Mouse (Mus musculus): ENCODE data around the gene Ndufb6.
"Not testable (repeated sequence)": the region's sequence is repeated elsewhere in the genome, so short reads cannot be mapped to it uniquely, and the experiment has no call there.

Gene Ndufb6

DNA sequence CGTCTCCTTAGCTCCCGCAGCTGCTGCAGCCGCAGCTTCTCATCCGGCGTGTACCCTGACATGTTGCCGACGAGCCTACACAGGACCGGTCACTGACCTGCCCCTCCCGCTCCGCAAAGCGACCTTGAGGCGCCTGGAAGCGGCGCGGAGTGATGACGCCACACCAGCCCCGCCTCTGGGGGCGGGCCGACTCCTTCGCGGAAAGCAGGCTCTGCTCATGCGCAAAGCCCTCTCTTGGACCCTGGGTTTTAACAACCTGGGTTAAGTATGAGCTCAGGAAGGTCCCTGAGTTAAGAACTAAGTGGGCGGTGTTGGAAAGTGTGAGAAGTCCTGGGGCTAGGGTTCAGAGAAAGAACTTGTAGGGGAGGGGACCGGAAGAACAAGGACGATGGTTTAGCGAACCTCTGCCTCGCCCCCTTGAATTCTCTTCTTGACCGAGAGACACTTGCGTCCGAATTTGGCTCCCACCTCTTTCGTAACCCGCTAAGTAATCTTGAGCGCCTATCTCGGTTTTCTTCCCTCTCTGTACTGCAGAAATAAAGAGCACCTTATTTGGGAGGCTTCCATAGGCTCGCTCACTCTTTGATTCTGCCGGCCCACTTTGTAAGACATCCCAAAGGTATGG is at the start of gene Ndufb6:
Gene Ndufb6, minus strand, starts transcription at position 146 of the 625 bp plus-strand sequence.
- DNase-seq = peak; percentile 96

DNA sequence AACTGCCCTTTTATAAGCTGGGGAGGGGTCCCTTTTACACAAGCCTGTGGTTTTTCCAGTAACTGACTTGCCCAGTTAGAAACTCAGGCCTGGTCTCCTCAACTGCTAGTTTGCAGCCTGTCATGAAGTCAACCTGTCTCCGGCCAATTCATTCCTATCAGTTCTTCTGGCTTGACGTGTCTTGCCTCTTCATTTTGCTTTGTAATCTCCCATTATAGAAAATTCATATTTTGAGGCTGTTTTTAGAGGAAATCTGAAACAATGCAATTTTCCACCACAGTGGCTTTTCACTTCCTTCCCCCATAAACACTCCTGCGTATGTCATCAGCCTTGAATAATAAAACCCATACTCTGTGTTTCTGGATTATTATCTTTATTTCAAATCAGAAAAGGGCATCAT is 47.9 kb upstream of the Ndufb6 start:
- no peak for DNase-seq

DNA sequence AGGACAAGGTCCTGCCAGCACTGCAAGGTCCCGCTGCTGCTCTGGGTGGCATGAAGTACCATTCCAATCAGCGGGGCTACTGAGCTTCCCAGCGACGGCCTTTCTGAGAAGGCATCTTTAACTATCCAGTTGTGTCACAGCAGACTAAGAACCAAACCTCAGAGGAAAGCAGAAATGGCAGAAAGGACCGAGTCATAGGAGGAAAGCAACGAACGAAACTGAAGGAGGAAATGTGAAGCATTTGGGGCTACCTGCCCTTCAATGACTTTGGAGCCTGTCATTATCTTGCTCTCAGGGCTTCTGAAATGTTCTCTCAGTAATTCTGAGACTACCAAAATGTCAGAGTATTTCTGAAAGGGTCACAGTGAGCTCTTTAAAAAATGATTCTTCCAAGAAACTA is 45.4 kb upstream of the Ndufb6 start:
- DNase-seq = no peak

- DNase-seq = no peak
These were observed 38.2 kb upstream of the Ndufb6 start for GRCm38 (mm10) chr4:40317404-40317803.

GRCm38 (mm10) chr4:40313026-40313425 is 33.8 kb upstream of the Ndufb6 start:
- DNase-seq = no peak

- no peak for DNase-seq
These were observed 33.0 kb upstream of the Ndufb6 start for GRCm38 (mm10) chr4:40312213-40312612.

DNA sequence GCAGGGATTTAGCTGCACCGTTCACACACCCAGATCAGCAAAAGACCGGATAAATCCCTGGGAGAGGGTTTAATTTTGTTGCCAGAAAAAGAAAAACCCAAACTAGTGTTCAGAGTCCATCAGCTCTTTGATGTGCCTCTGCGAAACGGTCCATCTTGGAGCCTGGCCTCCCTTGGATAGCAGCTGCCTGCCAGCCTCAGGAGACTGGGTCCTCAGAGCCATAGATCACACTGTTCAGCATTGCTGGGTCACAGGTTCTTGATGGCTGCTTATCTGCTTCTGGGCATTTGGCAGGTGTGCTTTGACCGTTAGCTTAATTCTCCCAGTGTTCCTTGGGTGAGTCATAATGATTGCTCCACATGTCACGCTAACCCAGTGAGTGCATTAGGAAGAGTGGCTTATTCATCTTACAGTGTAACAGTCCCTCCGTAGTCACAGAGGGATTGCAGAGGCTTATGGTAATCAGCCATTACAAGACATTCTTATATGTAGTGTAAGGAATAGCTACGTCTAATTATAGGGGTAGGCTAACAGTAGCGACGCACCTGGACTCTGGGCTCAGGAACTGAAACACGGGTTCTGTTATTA is 31.7 kb upstream of the Ndufb6 start:
- DNase-seq = no peak

DNA sequence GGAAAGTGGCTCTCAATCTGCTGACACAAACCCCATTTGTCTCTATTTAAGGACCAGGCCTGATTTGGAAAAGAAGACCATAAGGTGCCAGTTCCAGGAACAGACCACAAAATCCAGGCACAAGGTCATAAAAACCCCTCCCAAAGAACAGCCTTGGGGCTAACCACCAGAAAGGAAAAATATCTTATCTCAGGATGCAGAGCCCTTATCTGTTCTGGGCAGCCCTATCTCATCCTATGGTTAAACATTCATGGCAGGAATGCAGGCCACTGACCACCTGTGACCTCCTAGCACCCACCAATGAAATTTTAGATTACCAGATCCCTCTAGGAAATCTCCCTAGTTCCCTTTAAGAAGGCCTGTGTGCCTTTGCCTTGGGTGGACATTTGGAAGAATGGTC is 30.5 kb upstream of the Ndufb6 start:
- DNase-seq = no peak

DNA sequence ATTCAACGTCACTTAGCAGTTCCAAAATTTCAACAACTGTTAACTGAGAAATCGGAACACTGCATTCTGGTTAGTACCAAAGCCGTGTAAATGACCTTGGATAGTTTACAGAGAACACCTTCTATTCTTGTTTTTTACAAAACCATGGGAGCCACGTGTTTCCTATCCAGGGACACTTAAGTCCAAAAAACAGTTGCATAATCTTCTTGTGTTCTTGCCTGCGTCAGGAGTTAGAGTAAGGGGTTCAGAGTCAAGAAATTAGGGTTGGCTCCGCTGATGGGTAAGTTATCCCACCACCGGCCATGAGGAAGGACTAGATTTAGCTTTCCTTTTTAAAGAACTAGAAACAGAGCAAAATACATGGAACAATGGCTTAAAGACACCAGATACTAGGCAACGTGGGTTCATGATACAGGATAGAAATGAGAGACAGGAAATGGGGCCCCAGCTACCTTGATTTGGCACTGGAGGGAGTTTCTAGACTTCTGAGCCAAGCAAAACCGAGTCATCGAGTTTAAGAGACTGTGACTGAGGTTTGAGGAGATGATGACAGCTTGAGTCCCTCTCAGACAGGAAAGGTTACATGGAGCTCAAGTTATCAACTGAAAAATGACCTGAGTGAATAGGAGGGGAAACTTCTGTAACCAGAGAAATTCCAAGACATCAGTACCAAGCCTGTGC is 23.4 kb upstream of the Ndufb6 start:
- no peak for DNase-seq

GRCm38 (mm10) chr4:40301076-40301789 is 22.0 kb upstream of the Ndufb6 start:
- DNase-seq = peak; percentile 82

GRCm38 (mm10) chr4:40299169-40299568 is 19.9 kb upstream of the Ndufb6 start:
- DNase-seq = no peak

DNA sequence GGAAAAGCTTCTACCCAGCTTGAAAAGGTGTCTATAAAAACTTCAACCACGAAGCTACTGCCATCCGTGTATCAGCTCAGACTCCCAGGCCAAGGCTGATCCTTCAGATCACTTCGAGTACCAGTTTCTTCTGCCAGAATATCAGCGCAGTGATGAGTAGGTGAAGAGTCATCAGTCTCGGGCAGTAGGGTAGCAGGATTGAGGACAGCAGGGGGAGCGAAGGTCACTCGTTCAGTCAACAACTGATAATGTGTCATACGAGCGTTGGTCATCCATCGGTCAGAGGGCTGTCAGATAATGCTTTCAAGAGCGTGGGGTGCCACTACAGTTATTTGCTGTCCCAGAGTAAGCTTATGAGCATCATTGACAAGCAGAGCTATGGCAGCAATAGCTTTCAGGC is 12.3 kb upstream of the Ndufb6 start:
- DNase-seq = not testable (repeated sequence)

DNA sequence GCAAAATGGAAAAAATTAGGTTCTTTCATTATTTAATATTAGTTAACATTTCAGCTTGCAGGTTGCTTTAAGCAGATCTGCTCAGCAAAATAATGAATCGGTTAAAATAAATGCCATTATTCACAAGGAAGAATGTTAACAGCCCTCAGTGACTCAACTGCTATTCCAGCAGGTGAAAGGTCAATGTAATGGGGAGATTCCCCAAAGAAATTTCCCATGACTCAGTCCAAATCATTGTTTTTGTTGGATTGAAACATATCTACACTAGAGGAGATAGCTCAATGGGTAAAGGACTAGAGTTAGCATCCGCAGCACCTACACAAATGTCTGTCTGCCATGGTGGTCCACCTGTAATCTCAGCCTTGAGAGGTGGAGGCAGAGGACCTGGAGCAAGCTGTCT is 9.8 kb upstream of the Ndufb6 start:
- no peak for DNase-seq

GRCm38 (mm10) chr4:40287415-40287814 is 8.2 kb upstream of the Ndufb6 start:
- DNase-seq = no peak

- peak; percentile 90 for DNase-seq
These were observed 6.4 kb upstream of the Ndufb6 start for GRCm38 (mm10) chr4:40285582-40285981.

- DNase-seq = peak; percentile 22
These were observed 343 bp downstream of the Ndufb6 start for GRCm38 (mm10) chr4:40278880-40279275.

GRCm38 (mm10) chr4:40269430-40270032 is 9.7 kb downstream of the Ndufb6 start, which contains the start of the genes Smim27 and Topors:
Smim27 (plus strand) TSS chr4:40269579.
Topors (minus strand) TSS chr4:40269850.
- DNase-seq = peak; percentile 98

DNA sequence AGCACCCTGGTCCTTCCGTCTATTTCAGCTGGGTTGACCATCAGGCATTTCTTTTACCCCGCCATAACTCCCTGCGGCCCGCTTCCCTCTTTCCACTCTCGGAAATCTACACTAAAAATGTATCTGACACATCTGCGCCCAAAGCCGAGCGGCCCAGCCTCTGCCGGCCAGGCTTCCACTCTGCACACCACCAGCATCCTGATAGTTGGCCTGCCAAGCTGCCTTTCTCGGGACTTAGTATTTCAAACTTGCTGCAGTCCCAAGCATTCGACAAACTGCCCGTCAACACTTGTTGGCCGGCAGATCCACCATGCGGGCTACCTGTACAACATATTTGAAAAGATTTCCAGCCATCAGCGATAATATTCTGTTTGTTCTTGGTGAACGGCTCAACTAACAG is 10.4 kb downstream of the Ndufb6 start:
- DNase-seq = no peak

DNA sequence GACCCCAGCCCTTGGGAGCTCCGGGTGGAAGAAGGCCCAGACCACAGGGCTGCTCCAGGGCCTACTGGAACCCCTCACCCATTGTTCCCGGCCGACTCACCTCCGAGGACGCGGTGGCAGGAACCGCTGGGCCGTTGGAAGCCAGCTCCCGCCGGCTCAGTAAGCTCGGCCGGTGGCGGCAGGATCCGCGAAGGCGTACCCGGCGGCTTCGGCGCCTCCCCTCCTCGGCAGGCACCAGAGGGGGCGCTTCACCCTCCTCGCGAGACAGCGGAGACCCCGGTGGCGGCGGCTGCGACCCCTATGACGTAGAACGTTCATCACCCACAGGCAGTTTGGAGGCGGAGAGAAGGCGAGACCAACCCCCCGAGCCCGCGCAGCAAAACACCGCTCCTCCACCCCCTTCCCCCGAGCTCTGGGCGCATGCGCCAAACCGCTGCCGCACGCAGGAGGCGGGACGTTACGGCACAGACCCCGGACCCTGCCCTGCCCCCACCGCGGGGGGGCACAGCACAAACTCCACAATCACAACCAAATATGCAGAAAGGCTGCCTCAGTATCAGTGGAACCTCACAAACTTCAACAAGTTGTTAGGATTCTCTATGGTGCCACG is 10.9 kb downstream of the Ndufb6 start:
- DNase-seq = peak; percentile 94

DNA sequence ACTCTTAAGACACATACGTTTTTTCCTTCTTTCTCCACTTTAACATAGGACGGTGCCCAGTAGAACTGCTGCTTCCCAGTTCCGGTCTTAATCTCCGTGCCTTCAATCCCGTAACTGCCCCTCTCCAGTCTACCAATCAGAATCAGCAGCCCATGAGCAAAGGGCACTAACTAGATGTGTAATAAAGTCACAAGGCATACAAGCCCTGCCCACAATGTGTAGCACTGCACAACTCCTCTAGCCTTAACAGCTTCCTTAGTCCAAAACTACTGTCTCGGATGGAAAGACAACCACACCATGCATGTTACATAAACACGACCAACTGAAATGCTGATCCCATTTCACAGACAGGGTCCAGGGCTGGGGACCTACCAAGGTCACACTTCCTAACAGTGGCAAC is 11.5 kb downstream of the Ndufb6 start:
- peak; percentile 81 for DNase-seq

GRCm38 (mm10) chr4:40264321-40264720 is 14.9 kb downstream of the Ndufb6 start:
- DNase-seq = no peak

DNA sequence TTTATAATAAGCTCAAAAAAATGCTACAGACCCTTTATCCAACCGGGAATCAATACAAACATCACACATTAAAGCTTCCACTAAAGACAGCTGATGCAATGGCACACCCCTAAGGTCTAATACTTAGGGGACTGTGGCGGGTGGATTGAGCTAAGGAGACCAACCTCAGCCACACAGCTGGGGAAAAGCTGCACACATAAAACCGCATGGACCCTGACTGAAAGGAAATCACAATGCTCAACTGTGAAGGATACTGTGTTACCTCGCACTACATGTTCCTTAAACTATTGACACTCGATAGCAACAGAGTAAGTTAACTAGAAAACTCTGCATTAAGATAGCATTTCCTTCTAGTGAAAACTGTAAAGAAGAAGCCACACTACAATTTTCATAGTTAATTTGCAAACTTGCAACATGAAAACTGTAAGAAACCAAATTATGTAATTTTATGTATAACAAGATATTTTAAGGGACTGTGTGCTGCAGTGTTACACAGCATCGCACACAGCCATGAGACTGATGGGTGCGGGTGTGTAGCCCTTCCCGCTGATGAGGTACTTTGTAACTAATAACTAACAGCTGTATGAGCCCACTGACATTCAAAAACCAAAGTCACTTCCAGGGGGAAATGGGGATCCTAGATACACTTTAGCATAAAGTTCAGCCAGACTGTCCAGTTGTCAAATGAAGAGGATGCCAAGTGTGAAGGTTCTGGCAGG is 24.7 kb downstream of the Ndufb6 start:
- DNase-seq = no peak

Data from kidney, adult 9 months (tissue).